Mouse (Mus musculus): ENCODE measurements around the gene Ssbp1. TPM values are rescaled to one million over a fixed set of nuclear protein-coding genes. Genes with fewer than 3 reads are reported as not detected.

The Ssbp1 gene
- polyA plus RNA-seq, 1 experiment from 2014 or later: 158 TPM

GRCm38 (mm10) chr6:40482318-40482717 lies 11.2 kb downstream of the Ssbp1 start:
- Histone ChIP-seq H3K27ac (ENCODE audit: low read length) (no peak overlapping the region), H3K27me3 (ENCODE audit: control insufficient read depth, insufficient read depth, low read length) (no peaks in the 10 kb centered on the region), H3K9ac (replicated peaks; ENCODE audit: low read depth, low read length) (no peak overlapping the region), H3K4me3 (ENCODE audit: low read depth, low read length) (no peak overlapping the region), H3K36me3 (ENCODE audit: control insufficient read depth, insufficient read depth, low read length) (peaks cover 42% of the 10 kb centered on the region), H3K4me2 (replicated peaks; ENCODE audit: low read depth, low read length) (no peak overlapping the region), H3K9me3 (ENCODE audit: control insufficient read depth, low read depth, low read length) (no peaks in the 10 kb centered on the region), H3K4me1 (ENCODE audit: control insufficient read depth, insufficient read depth, low read length) (no peaks in the 10 kb centered on the region)
- no peak for ATAC-seq (ENCODE audit: insufficient number of reproducible peaks, insufficient read depth, low FRiP score, low read depth)
- WGBS: 87% methylated on average over 5 of the region's 5 CpGs

DNA sequence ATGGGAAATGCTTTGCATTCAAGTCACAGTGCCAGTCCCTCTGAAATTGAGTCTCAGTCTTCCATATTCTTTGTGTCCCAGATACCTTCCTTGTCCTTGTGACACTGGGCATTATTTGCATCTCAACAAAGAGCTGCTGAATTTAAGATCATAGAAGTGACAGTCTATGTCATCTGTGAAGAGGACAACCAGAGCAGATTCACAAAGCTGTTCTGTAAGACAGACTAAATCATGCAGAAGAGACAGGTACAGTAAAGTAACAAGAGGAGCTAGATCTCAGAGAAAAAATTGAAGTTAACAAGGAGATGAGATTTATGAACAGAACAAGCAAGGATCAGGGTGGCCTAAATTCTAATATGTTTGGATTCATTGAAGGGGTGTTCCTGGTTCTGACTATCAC lies 19.8 kb downstream of the Ssbp1 start, which contains the start of gene Tas2r137:
TSS of gene Tas2r137 (plus strand) at position 301 of the 400 bp plus-strand sequence.
- H3K9ac ChIP-seq (replicated peaks; ENCODE audit: low read depth, low read length): no peak within 1 kb of the TSS
- no peaks in the 10 kb centered on the region for H3K27me3 ChIP-seq (ENCODE audit: control insufficient read depth, insufficient read depth, low read length)
- no peaks in the 10 kb centered on the region for H3K9me3 ChIP-seq (ENCODE audit: control insufficient read depth, low read depth, low read length)
- no peak for ATAC-seq (ENCODE audit: insufficient number of reproducible peaks, insufficient read depth, low FRiP score, low read depth)
- no peak within 1 kb of the TSS for H3K4me2 ChIP-seq (replicated peaks; ENCODE audit: low read depth, low read length)
- H3K4me1 ChIP-seq (ENCODE audit: control insufficient read depth, insufficient read depth, low read length): no peaks in the 10 kb centered on the region
- H3K36me3 ChIP-seq (ENCODE audit: control insufficient read depth, insufficient read depth, low read length): no peaks in the 10 kb centered on the region
- no peak within 1 kb of the TSS for H3K4me3 ChIP-seq (ENCODE audit: low read depth, low read length)
- no peak within 1 kb of the TSS for H3K27ac ChIP-seq (ENCODE audit: low read length)

- H3K36me3 ChIP-seq (ENCODE audit: control insufficient read depth, insufficient read depth, low read length): no peaks in the 10 kb centered on the region
- 88% methylated on average over 3 of the region's 3 CpGs for WGBS
- H3K4me3 ChIP-seq (ENCODE audit: low read depth, low read length): no peak within 1 kb of the TSS
- H3K27me3 ChIP-seq (ENCODE audit: control insufficient read depth, insufficient read depth, low read length): no peaks in the 10 kb centered on the region
- no peak within 1 kb of the TSS for H3K4me2 ChIP-seq (replicated peaks; ENCODE audit: low read depth, low read length)
- H3K9me3 ChIP-seq (ENCODE audit: control insufficient read depth, low read depth, low read length): no peaks in the 10 kb centered on the region
- no peak within 1 kb of the TSS for H3K9ac ChIP-seq (replicated peaks; ENCODE audit: low read depth, low read length)
- no peak within 1 kb of the TSS for H3K27ac ChIP-seq (ENCODE audit: low read length)
- no peaks in the 10 kb centered on the region for H3K4me1 ChIP-seq (ENCODE audit: control insufficient read depth, insufficient read depth, low read length)
- ATAC-seq (ENCODE audit: insufficient number of reproducible peaks, insufficient read depth, low FRiP score, low read depth): no peak
Observed at GRCm38 (mm10) chr6:40493229-40493628, 22.1 kb downstream of the Ssbp1 start, which contains the start of gene Tas2r108. Tas2r108 (plus strand) TSS chr6:40493529.

- no peaks in the 10 kb centered on the region for H3K27me3 ChIP-seq (ENCODE audit: control insufficient read depth, insufficient read depth, low read length)
- no peaks in the 10 kb centered on the region for H3K9me3 ChIP-seq (ENCODE audit: control insufficient read depth, low read depth, low read length)
- H3K9ac ChIP-seq (replicated peaks; ENCODE audit: low read depth, low read length): no peak within 1 kb of the TSS
- no peaks in the 10 kb centered on the region for H3K4me1 ChIP-seq (ENCODE audit: control insufficient read depth, insufficient read depth, low read length)
- no peak within 1 kb of the TSS for H3K4me3 ChIP-seq (ENCODE audit: low read depth, low read length)
- ATAC-seq (ENCODE audit: insufficient number of reproducible peaks, insufficient read depth, low FRiP score, low read depth): no peak
- no peak within 1 kb of the TSS for H3K4me2 ChIP-seq (replicated peaks; ENCODE audit: low read depth, low read length)
- no peak within 1 kb of the TSS for H3K27ac ChIP-seq (ENCODE audit: low read length)
- 59% methylated on average over 1 of the region's 1 CpGs for WGBS
- no peaks in the 10 kb centered on the region for H3K36me3 ChIP-seq (ENCODE audit: control insufficient read depth, insufficient read depth, low read length)
Observed at GRCm38 (mm10) chr6:40519408-40519807, 48.3 kb downstream of the Ssbp1 start, which contains the start of gene Prss37. Prss37 (minus strand) TSS chr6:40519508.

Other genes with a start within 250 kb of the Ssbp1 start
- gene Agk, start 146.2 kb upstream of the Ssbp1 start, polyA plus RNA-seq (2014; fragmentation: Nextera tagmentation; extraction: Ambion mirVana): 48.2 and 50.2 TPM in 2 replicates
- 22.4 and 23.6 TPM in 2 replicates for gene E330009J07Rik, start 35.2 kb upstream of the Ssbp1 start, polyA plus RNA-seq (2014; fragmentation: Nextera tagmentation; extraction: Ambion mirVana)
- 0.08 TPM in 1 of 2 replicates, not detected in the other for gene Wee2, start 32.3 kb upstream of the Ssbp1 start, polyA plus RNA-seq (2014; fragmentation: Nextera tagmentation; extraction: Ambion mirVana)
- not detected in 2 replicates for gene Tas2r137, start 19.9 kb downstream of the Ssbp1 start, polyA plus RNA-seq (2014; fragmentation: Nextera tagmentation; extraction: Ambion mirVana)
- gene Tas2r108, start 22.2 kb downstream of the Ssbp1 start, polyA plus RNA-seq (2014; fragmentation: Nextera tagmentation; extraction: Ambion mirVana): 0.42 TPM in 1 of 2 replicates, not detected in the other
- not detected in 2 replicates for gene Prss37, start 48.2 kb downstream of the Ssbp1 start, polyA plus RNA-seq (2014; fragmentation: Nextera tagmentation; extraction: Ambion mirVana)
- 0.09 TPM in 1 of 2 replicates, not detected in the other for gene Olfr461, start 83.7 kb downstream of the Ssbp1 start, polyA plus RNA-seq (2014; fragmentation: Nextera tagmentation; extraction: Ambion mirVana)
- not detected in 2 replicates for gene Olfr460, start 98.1 kb downstream of the Ssbp1 start, polyA plus RNA-seq (2014; fragmentation: Nextera tagmentation; extraction: Ambion mirVana)
- 1.4 TPM in 2 replicates for gene Clec5a, start 114.5 kb downstream of the Ssbp1 start, polyA plus RNA-seq (2014; fragmentation: Nextera tagmentation; extraction: Ambion mirVana)
- gene Tas2r138, start 142.0 kb downstream of the Ssbp1 start, polyA plus RNA-seq (2014; fragmentation: Nextera tagmentation; extraction: Ambion mirVana): not detected in 2 replicates
- gene Mgam, start 157.5 kb downstream of the Ssbp1 start, polyA plus RNA-seq (2014; fragmentation: Nextera tagmentation; extraction: Ambion mirVana): 0.41 and 0.59 TPM in 2 replicates